Mouse (Mus musculus) hindbrain, postnatal 0 days (tissue): ENCODE results near the gene Spaca9. TPM values are rescaled to one million over a fixed set of nuclear protein-coding genes. Genes with fewer than 3 reads are reported as not detected.

Experiments used
- ATAC-seq: fragments of 200-750 bp; cut with Nextera tagmentation; 2 replicates; pipeline ENCODE4 v1.8.0; 2017; ENCODE audit warnings: mild to moderate bottlenecking, moderate TSS enrichment, moderate library complexity
- DNase-seq: peaks from one replicate; pipeline ENCODE4 v3.0.0-alpha.2; 2015; ENCODE audit warnings: low spot score
- H3K27ac ChIP-seq: fragments of 300-500 bp; sonication (generic); 2 replicates; pipeline ENCODE4 v1.5.1; 2014; ENCODE audit warnings: mild to moderate bottlenecking
- H3K27me3 ChIP-seq: fragments of 300-500 bp; sonication (generic); 2 replicates; pipeline ENCODE4 v1.6.1; 2014; ENCODE audit warnings: low read length, mixed read lengths; ENCODE audit not compliant: insufficient read depth
- H3K36me3 ChIP-seq: fragments of 300-500 bp; sonication (generic); 2 replicates; pipeline ENCODE4 v1.6.1; 2014; ENCODE audit warnings: low read length, mixed read lengths; ENCODE audit not compliant: insufficient read depth
- H3K4me1 ChIP-seq: fragments of 300-500 bp; sonication (generic); 2 replicates; pipeline ENCODE4 v1.6.1; 2014; ENCODE audit warnings: antibody characterized with exemption, low read length, mixed read lengths; ENCODE audit not compliant: insufficient read depth
- H3K4me2 ChIP-seq: fragments of 300-500 bp; sonication (generic); 2 replicates; pipeline ENCODE4 v1.6.1; 2014; ENCODE audit warnings: low read depth, mild to moderate bottlenecking, low read length, moderate library complexity, mixed read lengths
- H3K4me3 ChIP-seq: fragments of 300-500 bp; sonication (generic); 2 replicates; pipeline ENCODE4 v1.5.1; 2014; ENCODE audit warnings: low read length
- H3K9ac ChIP-seq: fragments of 300-500 bp; sonication (generic); replicated peaks from 2 replicates; pipeline ENCODE4 v1.6.1; 2014; ENCODE audit warnings: mild to moderate bottlenecking, low read length, moderate library complexity, mixed read lengths
- H3K9me3 ChIP-seq: fragments of 300-500 bp; sonication (generic); 2 replicates; pipeline ENCODE4 v1.6.1; 2016; ENCODE audit warnings: low read length, mixed read lengths
- CTCF ChIP-seq: IDR thresholded peaks from 2 replicates; pipeline ENCODE4 v1.5.1; 2016; ENCODE audit warnings: antibody characterized with exemption, control low read depth, low read depth
- WGBS: fragments of 180-500 bp; shearing (Covaris S2); extraction: QIAGEN DNeasy Blood & Tissue Kit; methylation state at CpG from one replicate; pipeline ENCODE4 v1.1.7; 2014; 5-methylcytosine and 5-hydroxymethylcytosine counted together
- polyA plus RNA-seq: library from polyadenylated mRNA; unstranded; fragments of >200 nt; fragmentation: Nextera tagmentation; extraction: Ambion mirVana; gene quantifications from 2 replicates; pipeline ENCODE4 v1.2.1, GENCODE M21; 2015
- total RNA-seq: library from RNA; depleted of rRNA; stranded (reverse); fragments of >200 nt; gene quantifications from 2 replicates; pipeline ENCODE4 v1.2.3, GENCODE M21; 2014

Spaca9 gene
- total and polyA plus RNA-seq, 2 experiments from 2014 or later, result 0.89 to 2.9 TPM

DNA sequence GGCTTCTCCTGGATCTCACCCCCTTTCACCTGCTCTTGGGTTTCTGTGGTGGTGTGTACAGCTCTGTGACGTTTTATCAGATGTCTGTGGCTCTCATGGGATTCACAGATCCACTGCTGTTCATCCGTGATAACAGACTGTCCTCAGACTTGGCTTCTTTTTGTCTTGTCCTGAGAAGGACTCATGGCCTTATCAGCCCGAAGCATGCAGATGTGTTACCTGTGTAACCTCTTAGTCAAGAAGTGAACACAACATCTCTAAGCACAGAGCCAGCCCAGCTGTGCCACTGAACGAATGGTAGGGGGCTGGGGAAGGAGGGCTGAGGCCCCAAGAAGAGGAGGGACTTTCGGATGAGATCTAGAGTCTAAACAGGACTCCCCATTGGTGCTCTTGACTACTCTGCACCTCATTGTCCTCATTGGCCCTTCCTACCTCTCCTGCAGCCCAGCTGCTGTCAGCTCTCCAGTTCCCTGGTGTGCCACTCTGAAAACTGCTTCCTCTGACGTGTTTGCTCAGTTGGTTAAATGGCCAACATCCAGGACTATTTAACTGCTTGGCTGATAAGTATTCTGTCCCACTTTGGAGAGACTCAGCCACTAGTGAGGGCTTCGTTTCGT is 2.2 kb upstream of the Spaca9 start:
- ATAC-seq, result no peak
- Histone ChIP-seq H3K27ac (no peak overlapping the region), H3K9ac (no peak overlapping the region), H3K4me2 (no peak overlapping the region), H3K4me1 (peaks cover 5% of the 10 kb centered on the region), H3K27me3 (no peaks in the 10 kb centered on the region), H3K9me3 (no peaks in the 10 kb centered on the region), H3K4me3 (no peak overlapping the region), H3K36me3 (no peaks in the 10 kb centered on the region)
- no peak for TF ChIP-seq CTCF
- DNase-seq, result no peak
- WGBS, result 63% methylated on average over 8 of the region's 8 CpGs

DNA sequence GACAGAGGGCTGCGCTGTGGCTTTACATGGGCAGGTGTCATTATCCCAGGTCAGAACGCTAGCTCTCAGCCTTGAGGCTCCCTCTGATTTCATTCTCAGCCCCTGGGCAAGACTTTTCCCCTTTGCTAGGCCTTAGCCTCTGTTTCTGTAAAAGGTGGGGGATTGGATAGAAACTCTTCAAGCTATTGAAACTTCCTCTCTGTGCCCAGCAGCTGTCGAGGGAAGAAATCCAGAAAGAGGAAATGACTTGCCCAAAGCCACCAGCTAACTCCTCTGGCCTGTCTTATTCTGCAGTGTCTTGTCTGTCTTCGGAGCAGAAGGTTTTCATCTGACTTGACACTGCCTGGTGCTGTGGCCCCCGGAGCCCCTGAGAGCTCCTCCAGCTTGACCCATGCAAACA is 961 bp downstream of the Spaca9 start:
- Histone ChIP-seq H3K27ac (no peak overlapping the region), H3K9ac (no peak overlapping the region), H3K36me3 (no peaks in the 10 kb centered on the region), H3K4me2 (no peak overlapping the region), H3K27me3 (no peaks in the 10 kb centered on the region), H3K9me3 (no peaks in the 10 kb centered on the region), H3K4me1 (peaks cover 5% of the 10 kb centered on the region), H3K4me3 (no peak overlapping the region)
- no peak for TF ChIP-seq CTCF
- 74% methylated on average over 5 of the region's 5 CpGs for WGBS
- DNase-seq (no peak), ATAC-seq (no peak)

DNA sequence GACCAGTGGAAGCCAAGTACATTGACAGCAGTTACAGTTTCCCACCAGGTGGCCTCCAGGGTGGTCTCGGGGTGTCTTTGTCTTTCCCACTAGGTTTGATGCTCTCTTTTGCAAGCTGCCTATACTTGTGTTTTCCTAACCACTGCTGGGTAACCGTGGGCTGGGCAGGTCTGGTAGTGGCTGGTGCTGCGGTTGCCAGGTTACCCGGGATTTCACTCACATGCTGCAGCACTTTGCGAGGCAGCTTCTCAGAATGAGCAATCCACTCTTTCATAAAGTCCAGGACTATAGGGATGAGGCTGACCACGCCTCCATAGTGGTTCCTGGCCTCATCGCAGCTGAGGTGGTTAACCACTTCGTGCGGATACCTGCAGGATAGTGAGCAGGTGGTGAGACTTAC is 6.8 kb downstream of the Spaca9 start:
- Histone ChIP-seq H3K4me3 (no peak overlapping the region), H3K27me3 (no peaks in the 10 kb centered on the region), H3K9me3 (no peaks in the 10 kb centered on the region), H3K27ac (no peak overlapping the region), H3K9ac (no peak overlapping the region), H3K4me1 (no peaks in the 10 kb centered on the region), H3K4me2 (no peak overlapping the region), H3K36me3 (peaks cover under 1% of the 10 kb centered on the region; the same call in 1 of the 2 replicates)
- TF ChIP-seq CTCF, result no peak
- ATAC-seq (peak; percentile 37; the same call in 1 of the 2 replicates), DNase-seq (peak; percentile 8)
- WGBS, result 64% methylated on average over 9 of the region's 9 CpGs

DNA sequence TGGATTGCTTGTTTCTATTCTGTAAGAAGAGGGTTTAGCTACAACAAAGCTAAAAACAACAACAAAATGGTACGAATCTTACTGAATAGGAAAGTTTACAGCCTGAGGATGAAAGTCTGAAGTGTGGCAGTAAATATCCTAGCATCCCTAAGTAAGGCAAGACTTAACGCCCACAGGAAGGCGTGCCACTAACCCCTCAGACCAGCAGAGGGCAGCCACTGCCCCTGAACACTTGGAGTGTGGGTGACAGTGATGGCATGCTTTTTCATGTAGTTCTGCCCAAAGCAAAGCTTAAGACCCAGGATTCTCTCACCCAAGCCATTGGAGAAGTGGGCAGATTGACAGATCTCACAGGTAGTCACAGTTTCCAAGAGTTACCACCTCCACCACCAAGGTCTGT is 11.1 kb downstream of the Spaca9 start:
- H3K4me2 ChIP-seq, result no peak overlapping the region
- H3K9me3 ChIP-seq, result no peaks in the 10 kb centered on the region
- WGBS, result 36% methylated on average over 3 of the region's 3 CpGs
- DNase-seq (peak; percentile 76), ATAC-seq (no peak)
- TF ChIP-seq CTCF, result peak; percentile 90
- no peak overlapping the region for H3K9ac ChIP-seq
- H3K27ac ChIP-seq, result no peak overlapping the region
- H3K36me3 ChIP-seq, result peaks cover 39% of the 10 kb centered on the region
- H3K4me3 ChIP-seq, result no peak overlapping the region
- no peaks in the 10 kb centered on the region for H3K27me3 ChIP-seq
- H3K4me1 ChIP-seq, result no peaks in the 10 kb centered on the region

DNA sequence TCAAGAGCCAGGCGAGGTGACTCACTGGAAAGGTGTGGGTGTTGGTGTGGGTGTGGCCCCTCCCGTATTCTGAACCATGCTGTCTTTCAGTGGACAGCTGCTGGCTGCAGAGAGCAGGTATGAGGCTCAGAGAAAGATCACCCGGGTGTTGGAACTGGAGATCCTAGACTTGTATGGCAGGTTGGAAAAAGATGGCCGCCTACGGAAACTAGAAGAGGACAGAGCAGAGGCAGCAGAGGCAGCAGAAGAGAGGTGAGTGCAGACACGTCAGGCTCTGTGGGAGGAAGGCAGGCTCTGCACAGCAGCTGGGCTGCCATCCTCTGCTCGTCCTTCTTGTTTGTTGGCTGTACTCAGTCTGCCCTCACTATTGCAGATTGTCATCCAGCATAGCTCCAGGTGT is 13.6 kb downstream of the Spaca9 start:
- WGBS, result 90% methylated on average over 7 of the region's 7 CpGs
- H3K27ac ChIP-seq, result no peak overlapping the region
- H3K27me3 ChIP-seq, result no peaks in the 10 kb centered on the region
- no peaks in the 10 kb centered on the region for H3K4me1 ChIP-seq
- peaks cover 56% of the 10 kb centered on the region for H3K36me3 ChIP-seq
- H3K9me3 ChIP-seq, result no peaks in the 10 kb centered on the region
- no peak overlapping the region for H3K4me2 ChIP-seq
- DNase-seq (no peak), ATAC-seq (no peak)
- no peak for TF ChIP-seq CTCF
- H3K9ac ChIP-seq, result no peak overlapping the region
- H3K4me3 ChIP-seq, result no peak overlapping the region

DNA sequence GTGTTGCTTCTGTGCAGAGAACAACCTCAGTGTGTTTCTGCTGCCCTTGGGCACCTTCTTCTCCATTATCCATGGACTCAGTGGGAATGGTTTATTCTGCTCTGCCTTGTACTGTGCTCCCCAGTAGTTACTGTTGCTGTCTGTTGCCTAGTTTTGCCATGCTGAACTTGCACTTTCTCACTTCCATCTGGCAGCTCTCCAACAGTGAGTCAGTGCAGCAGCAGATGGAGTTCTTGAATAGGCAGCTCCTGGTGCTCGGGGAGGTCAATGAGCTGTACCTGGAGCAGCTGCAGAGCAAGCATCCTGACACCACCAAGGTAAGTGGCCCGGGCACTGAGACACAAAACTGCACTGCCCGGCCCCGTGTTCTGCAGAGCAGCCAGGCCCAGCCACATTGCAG is 17.8 kb downstream of the Spaca9 start:
- H3K4me1 ChIP-seq, result no peaks in the 10 kb centered on the region
- peak; percentile 42 for DNase-seq
- 64% methylated on average over 4 of the region's 4 CpGs for WGBS

DNA sequence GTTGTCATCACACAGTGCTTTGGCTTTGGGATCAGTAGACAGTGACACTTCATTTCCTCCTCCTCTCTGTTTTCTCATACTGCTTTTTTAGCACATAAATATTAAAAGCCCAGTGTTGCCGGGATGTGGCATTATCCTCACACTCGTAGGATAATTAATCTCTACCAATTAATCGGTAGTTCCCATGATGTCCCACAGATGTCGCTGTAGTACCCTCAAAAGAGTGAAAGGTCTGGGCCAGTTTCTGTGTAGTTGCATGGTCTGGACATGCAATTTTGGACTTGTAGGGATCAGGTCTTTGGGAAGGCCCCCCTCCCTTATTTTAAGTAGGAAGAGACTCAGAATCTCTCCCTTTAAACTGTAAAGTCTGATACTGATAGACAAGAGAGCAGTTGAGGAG is 18.8 kb downstream of the Spaca9 start:
- H3K4me1 ChIP-seq, result no peaks in the 10 kb centered on the region
- no peak overlapping the region for H3K4me2 ChIP-seq
- no peak overlapping the region for H3K9ac ChIP-seq
- no peak overlapping the region for H3K27ac ChIP-seq
- H3K27me3 ChIP-seq, result no peaks in the 10 kb centered on the region
- H3K9me3 ChIP-seq, result no peaks in the 10 kb centered on the region
- peak; percentile 77 for DNase-seq
- TF ChIP-seq CTCF, result peak; percentile 74
- 15% methylated on average over 4 of the region's 4 CpGs for WGBS
- peaks cover 77% of the 10 kb centered on the region for H3K36me3 ChIP-seq
- ATAC-seq, result no peak
- H3K4me3 ChIP-seq, result no peak overlapping the region

More for the DNA sequence above, 17.8 kb downstream of the Spaca9 start:
- Histone ChIP-seq H3K27ac (no peak overlapping the region), H3K4me2 (no peak overlapping the region), H3K27me3 (no peaks in the 10 kb centered on the region), H3K4me3 (no peak overlapping the region), H3K9me3 (no peaks in the 10 kb centered on the region), H3K36me3 (peaks cover 77% of the 10 kb centered on the region), H3K9ac (no peak overlapping the region)
- TF ChIP-seq CTCF, result no peak
- ATAC-seq, result no peak
